Mouse (Mus musculus): ENCODE data around the gene Pygm.

The Pygm gene

GRCm38 (mm10) chr19:6428501-6429200 is 44.5 kb downstream of the Pygm start:
- no peak for DNase-seq (ENCODE audit: extremely low read depth, low read depth)

GRCm38 (mm10) chr19:6443016-6443415 is 58.8 kb downstream of the Pygm start:
- DNase-seq (ENCODE audit: extremely low read depth, low read depth): no peak

GRCm38 (mm10) chr19:6445761-6446423 is 61.7 kb downstream of the Pygm start:
- DNase-seq (ENCODE audit: extremely low read depth, low read depth): no peak

- no peak for DNase-seq (ENCODE audit: extremely low read depth, low read depth)
Measured at GRCm38 (mm10) chr19:6446736-6447437, 62.7 kb downstream of the Pygm start.
